ENCODE assay signal across 14 mouse cellular contexts in the genomic region with DNA sequence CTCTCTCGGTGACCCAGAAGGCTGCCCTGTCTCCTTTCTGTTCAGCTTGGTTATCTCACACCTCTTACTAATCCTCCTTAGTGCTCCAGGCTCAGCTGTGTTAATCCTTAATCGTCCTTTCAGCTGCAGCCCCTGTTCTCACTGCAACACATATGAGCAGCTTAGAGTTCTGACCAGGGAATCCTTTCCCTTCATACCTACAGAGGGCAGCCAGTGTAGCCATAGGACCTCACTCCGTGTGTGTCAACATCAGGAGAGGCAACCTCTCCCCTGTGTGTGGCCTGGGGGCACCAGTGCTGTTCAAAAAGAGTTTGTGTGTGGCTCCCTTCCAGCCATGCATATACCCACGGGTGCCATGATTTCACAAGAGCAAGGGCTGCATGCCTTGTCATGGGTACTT. TPM values are rescaled to one million over a fixed set of nuclear protein-coding genes. Genes with fewer than 3 reads are reported as not detected.
"Had no signal": no experiment of that assay in that cellular context is flagged by ENCODE, and none has a peak within 500 bp of the region (broad histone marks: within the 10 kb centered on the region; RNA-seq: fewer than 3 reads in every experiment).

No protein-coding gene starts in this region.

RNA-seq across cellular contexts. Expression of gene Gm1604a, which starts 19.7 kb away (rescaled TPM):
- polyA plus RNA-seq: gonadal fat pad, adult 2 months; heart, embryonic 11.5 days; heart, embryonic 13.5 days; heart, embryonic 15.5 days; heart, postnatal 0 days; hindbrain, embryonic 11.5 days; hindbrain, embryonic 13.5 days; intestine, embryonic 14.5 days; intestine, embryonic 16.5 days; large intestine, adult 2 months; limb, embryonic 11.5 days; limb, embryonic 13.5 days; limb, embryonic 15.5 days; liver, adult 2 months had no signal

RNA-seq across cellular contexts. Expression of gene Gm49721, which starts 26.9 kb away (rescaled TPM):
- polyA plus RNA-seq: heart, embryonic 11.5 days; heart, embryonic 15.5 days; hindbrain, embryonic 11.5 days; intestine, embryonic 16.5 days; limb, embryonic 15.5 days had no signal
